Mouse (Mus musculus) heart, adult 2 months (tissue): ENCODE data around the gene Atp13a3. TPM values are rescaled to one million over a fixed set of nuclear protein-coding genes. Genes with fewer than 3 reads are reported as not detected.
A peak's percentile ranks its signal among the peaks of the same experiment; 100 is the strongest.
"Not testable (repeated sequence)": the region's sequence is repeated elsewhere in the genome, so short reads cannot be mapped to it uniquely, and the experiment has no call there.

ENCODE experiments used
- DNase-seq, 2 experiments: peaks; one replicate each; pipeline ENCODE4 v3.0.0; 2021
- H3K27ac ChIP-seq: fragments of 200-600 bp; 2 replicates; pipeline ENCODE4 v1.8.1; 2022
- H3K27me3 ChIP-seq: fragments of 200-500 bp; 2 replicates; pipeline ENCODE4 v1.6.1; 2012; ENCODE audit warnings: mild to moderate bottlenecking, low read length, inconsistent platforms, mixed read lengths; ENCODE audit not compliant: control insufficient read depth, insufficient read depth
- H3K36me3 ChIP-seq: fragments of 200-500 bp; 2 replicates; pipeline ENCODE4 v1.6.1; 2012; ENCODE audit warnings: low read length, inconsistent platforms; ENCODE audit not compliant: control insufficient read depth, insufficient read depth
- H3K4me1 ChIP-seq: fragments of 200-500 bp; 2 replicates; pipeline ENCODE4 v1.6.1; 2011; ENCODE audit warnings: low read length; ENCODE audit not compliant: control insufficient read depth, insufficient read depth
- H3K4me3 ChIP-seq: fragments of 200-600 bp; 2 replicates; pipeline ENCODE4 v1.8.1; 2022
- H3K79me2 ChIP-seq: fragments of 200-500 bp; replicated peaks from 2 replicates; pipeline ENCODE4 v1.6.1; 2012; ENCODE audit warnings: mild to moderate bottlenecking, inconsistent platforms, low read length, moderate library complexity, mixed read lengths; ENCODE audit not compliant: control insufficient read depth, insufficient read depth
- H3K9ac ChIP-seq: fragments of 200-500 bp; 2 replicates; pipeline ENCODE4 v1.6.1; 2012; ENCODE audit warnings: low read depth, mild to moderate bottlenecking, control low read depth, inconsistent platforms, low read length, mixed read lengths
- CTCF ChIP-seq: fragments of 200-600 bp; IDR thresholded peaks from 2 replicates; pipeline ENCODE4 v1.8.1; 2022; ENCODE audit warnings: antibody characterized with exemption, mild to moderate bottlenecking, moderate library complexity
- EP300 ChIP-seq: fragments of 200-500 bp; IDR thresholded peaks from 2 replicates; pipeline ENCODE4 v1.6.1; 2011; ENCODE audit warnings: low read depth, low read length, control low read depth; ENCODE audit not compliant: insufficient read depth
- POLR2A ChIP-seq: fragments of 200-500 bp; IDR thresholded peaks from 2 replicates; pipeline ENCODE4 v1.6.1; 2011; ENCODE audit warnings: mild to moderate bottlenecking, low read depth, low read length, control low read depth; ENCODE audit not compliant: insufficient read depth
- WGBS: fragments of 180-500 bp; shearing (Covaris S2); methylation state at CpG from one replicate; pipeline ENCODE4 v1.1.7; 2018; 5-methylcytosine and 5-hydroxymethylcytosine counted together
- intact Hi-C: fragments of 180-260 bp; cut with DNase I; formaldehyde crosslinking; loops from one replicate; pipeline ENCODE4 v1.15.1; 2025
- polyA plus RNA-seq: library from polyadenylated mRNA; depleted of rRNA; stranded (reverse); fragments of >200 nt; gene quantifications from 2 replicates; pipeline ENCODE4 v1.2.3, GENCODE M21; 2012
- total RNA-seq, 2 experiments: library from RNA; stranded (reverse); gene quantifications; 2 replicates each; pipeline ENCODE4 v1.2.3; 2021

Atp13a3 gene
- total and polyA plus RNA-seq, 3 experiments: 10.6 to 54.7 (median 48.2) TPM

- Histone ChIP-seq H3K27me3 (no peaks in the 10 kb centered on the region), H3K27ac (no peak overlapping the region), H3K4me3 (peak overlapping the region; percentile 58; the same call in 1 of the 2 replicates), H3K9ac (no peak overlapping the region), H3K36me3 (no peaks in the 10 kb centered on the region; the same call in 1 of the 2 replicates), H3K79me2 (no peaks in the 10 kb centered on the region), H3K4me1 (peaks cover 8% of the 10 kb centered on the region)
- TF ChIP-seq POLR2A (no peak), EP300 (no peak), CTCF (no peak)
- intact Hi-C loops: no loop called here
- DNase-seq: no peak
- 85% methylated on average over 8 of the region's 8 CpGs for WGBS
These were observed 18.8 kb downstream of the Atp13a3 start for GRCm38 (mm10) chr16:30386911-30387439.

GRCm38 (mm10) chr16:30385531-30385930 is 20.2 kb downstream of the Atp13a3 start:
- H3K27me3 ChIP-seq: no peaks in the 10 kb centered on the region
- no peaks in the 10 kb centered on the region for H3K79me2 ChIP-seq
- TF ChIP-seq CTCF (no peak), EP300 (no peak), POLR2A (no peak)
- H3K36me3 ChIP-seq: no peaks in the 10 kb centered on the region; the same call in 1 of the 2 replicates
- no peak overlapping the region for H3K4me3 ChIP-seq
- no peak for DNase-seq
- H3K4me1 ChIP-seq: peaks cover 8% of the 10 kb centered on the region
- 70% methylated on average over 1 of the region's 1 CpGs for WGBS
- intact Hi-C loops: no loop called here
- H3K9ac ChIP-seq: no peak overlapping the region
- H3K27ac ChIP-seq: no peak overlapping the region

GRCm38 (mm10) chr16:30376237-30376636 is 29.5 kb downstream of the Atp13a3 start:
- no peak for TF ChIP-seq POLR2A
- no peak for TF ChIP-seq EP300
- no peak for TF ChIP-seq CTCF
- no peaks in the 10 kb centered on the region for H3K79me2 ChIP-seq
- no peaks in the 10 kb centered on the region for H3K27me3 ChIP-seq
- H3K36me3 ChIP-seq: no peaks in the 10 kb centered on the region
- H3K4me1 ChIP-seq: no peaks in the 10 kb centered on the region
- H3K9ac ChIP-seq: no peak overlapping the region
- 86% methylated on average over 3 of the region's 3 CpGs for WGBS
- intact Hi-C loops: no loop called here
- no peak overlapping the region for H3K4me3 ChIP-seq
- H3K27ac ChIP-seq: no peak overlapping the region
- no peak for DNase-seq

DNA sequence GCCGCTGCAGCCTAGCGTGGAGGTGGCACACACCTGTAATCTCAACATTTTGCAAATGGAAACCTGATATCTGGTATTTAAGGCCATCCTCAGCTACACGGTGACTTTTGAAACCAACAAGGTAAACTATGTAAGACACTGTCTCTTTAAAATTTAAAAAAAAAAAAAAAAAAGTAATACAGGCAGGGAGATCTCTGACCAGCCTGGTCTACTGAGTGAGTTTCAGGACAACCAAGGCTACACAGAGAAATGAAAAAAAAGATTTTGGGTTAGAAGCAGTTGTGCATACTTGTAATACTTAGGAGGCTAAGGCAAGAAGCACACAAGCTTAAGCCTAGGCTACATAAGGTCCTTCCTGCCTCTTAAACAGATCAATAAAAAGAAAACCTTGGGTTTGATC is 30.8 kb downstream of the Atp13a3 start:
- Histone ChIP-seq H3K4me3 (no peak overlapping the region), H3K4me1 (no peaks in the 10 kb centered on the region), H3K9ac (no peak overlapping the region), H3K36me3 (no peaks in the 10 kb centered on the region), H3K27ac (no peak overlapping the region), H3K27me3 (no peaks in the 10 kb centered on the region), H3K79me2 (no peaks in the 10 kb centered on the region)
- TF ChIP-seq POLR2A (no peak), EP300 (no peak), CTCF (no peak)
- DNase-seq: no peak
- intact Hi-C loops: loop anchor here (1.0 kb wide), 2 partner anchors 129 to 145 kb away; no protein-coding TSS in a partner anchor
- WGBS: 90% methylated on average over 3 of the region's 3 CpGs

- H3K79me2 ChIP-seq: no peaks in the 10 kb centered on the region
- no peaks in the 10 kb centered on the region for H3K4me1 ChIP-seq
- 45% methylated on average over 3 of the region's 3 CpGs for WGBS
- no peak overlapping the region for H3K27ac ChIP-seq
- no peaks in the 10 kb centered on the region for H3K36me3 ChIP-seq
- H3K9ac ChIP-seq: no peak overlapping the region
- TF ChIP-seq POLR2A: no peak
- TF ChIP-seq CTCF: peak; percentile 94
- H3K4me3 ChIP-seq: no peak overlapping the region
- no peak for DNase-seq
- intact Hi-C loops: loop anchor here (1.0 kb wide), 2 partner anchors 130 to 146 kb away; no protein-coding TSS in a partner anchor
- H3K27me3 ChIP-seq: no peaks in the 10 kb centered on the region
These were observed 31.5 kb downstream of the Atp13a3 start for GRCm38 (mm10) chr16:30374266-30374665.

- H3K4me1 ChIP-seq, H3K79me2 ChIP-seq, DNase-seq, H3K9ac ChIP-seq, H3K4me3 ChIP-seq, H3K27me3 ChIP-seq, intact Hi-C loops, H3K27ac ChIP-seq, H3K36me3 ChIP-seq: not testable (repeated sequence)
- 83% methylated on average over 4 of the region's 4 CpGs for WGBS
These were observed 32.5 kb downstream of the Atp13a3 start for GRCm38 (mm10) chr16:30373286-30373685.

- intact Hi-C loops: no loop called here
- Histone ChIP-seq H3K36me3 (peaks cover 2% of the 10 kb centered on the region; the same call in 1 of the 2 replicates), H3K4me1 (no peaks in the 10 kb centered on the region; the same call in 1 of the 2 replicates), H3K4me3 (no peak overlapping the region), H3K27me3 (no peaks in the 10 kb centered on the region), H3K27ac (no peak overlapping the region), H3K79me2 (no peaks in the 10 kb centered on the region), H3K9ac (no peak overlapping the region)
- no peak for DNase-seq
- TF ChIP-seq CTCF: no peak
- no peak for TF ChIP-seq POLR2A
- no peak for TF ChIP-seq EP300
- 85% methylated on average over 2 of the region's 2 CpGs for WGBS
These were observed 38.4 kb downstream of the Atp13a3 start for GRCm38 (mm10) chr16:30367395-30367794.
